Mouse (Mus musculus) left cerebral cortex, adult 9 months (tissue): ENCODE measurements at regions not wholly inside any gene's neighbourhood (a gene's known extent, or its start where the extent isn't known, plus 50 kb on each side); places are given as distances from the start of the nearest gene placed in this dataset.

Experiments used
- DNase-seq, 2 experiments: peaks; one replicate each; pipeline ENCODE4 v3.0.0; 2022; ENCODE audit warnings: low spot score in 2 of 2

DNA sequence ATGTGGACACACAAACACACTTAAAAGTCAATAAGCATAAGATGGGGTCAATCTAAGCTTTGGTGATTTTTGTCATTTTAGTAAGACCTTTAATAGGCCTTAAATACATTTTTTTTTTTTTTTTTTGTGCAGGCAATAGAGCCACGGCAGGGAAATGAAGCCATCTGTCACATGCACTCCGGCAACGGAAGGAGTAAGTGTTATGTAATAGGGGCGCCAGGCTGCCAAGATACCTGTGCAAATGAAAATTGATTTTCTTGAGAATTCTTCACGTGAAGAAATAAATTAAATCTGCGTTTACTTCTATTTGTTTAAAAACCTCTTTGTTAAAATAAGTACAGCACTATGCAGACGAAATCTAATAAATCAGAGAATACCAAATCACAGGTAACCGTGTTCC is 54.6 kb upstream of the Card11 start:
- DNase-seq: no peak

DNA sequence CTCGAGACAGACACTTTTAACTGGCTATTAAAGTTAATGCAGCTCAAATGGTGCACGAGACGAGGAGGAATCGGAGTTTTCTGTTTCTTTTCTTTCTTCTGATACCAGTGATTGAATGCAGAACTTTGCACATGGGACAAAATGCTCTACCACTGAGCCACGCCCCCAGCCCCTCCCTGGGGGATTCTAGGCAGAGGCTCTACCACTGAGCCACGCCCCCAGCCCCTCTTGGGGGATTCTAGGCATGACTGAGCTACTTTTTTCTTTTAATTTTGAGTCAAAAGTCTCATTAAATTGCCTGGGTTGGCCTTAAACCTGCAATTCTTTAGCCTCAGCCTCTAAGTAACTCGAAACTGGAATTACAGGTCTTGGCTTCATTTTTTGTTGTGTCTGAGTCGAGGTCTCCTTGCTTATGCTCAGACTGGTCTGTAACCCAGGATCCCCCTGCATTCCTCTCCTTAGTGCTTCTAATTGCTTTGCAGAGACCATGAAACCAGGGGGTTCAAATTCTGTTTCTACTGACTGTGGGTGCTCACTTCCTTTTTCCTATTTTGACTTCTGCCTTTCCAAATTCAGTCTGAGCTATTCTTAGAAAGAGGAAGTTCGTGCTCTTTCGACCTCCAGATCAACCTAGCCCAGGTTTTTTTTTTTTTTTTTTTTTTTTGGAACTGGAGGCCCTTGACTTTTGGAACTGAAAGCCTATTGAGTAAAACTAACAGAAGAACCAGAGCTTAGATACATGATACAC is 55.4 kb upstream of the Card11 start:
- DNase-seq: no peak

DNA sequence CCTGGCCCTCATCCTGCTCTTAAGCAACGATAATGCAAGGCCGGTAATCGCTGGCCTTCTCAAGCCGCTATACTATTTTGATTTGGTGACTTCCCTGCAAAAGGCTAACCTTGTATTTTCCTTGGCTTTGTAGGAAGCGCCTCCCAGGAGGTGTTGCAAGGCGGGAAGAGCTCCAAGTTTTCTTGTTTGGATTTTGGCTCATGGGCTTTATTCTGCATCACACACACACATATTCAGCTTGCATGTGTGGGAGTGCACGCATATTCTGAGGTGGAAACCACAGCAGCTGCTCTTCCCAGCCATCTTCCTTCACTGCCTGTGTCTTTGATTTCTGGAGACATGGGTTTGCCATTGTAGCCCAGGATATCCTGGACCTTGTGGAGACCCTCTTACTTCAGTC is 57.8 kb upstream of the Card11 start:
- peak; percentile 28 to 61 for DNase-seq

- DNase-seq: no peak
Observed at GRCm38 (mm10) chr5:141058863-141059262, 58.5 kb upstream of the Card11 start.

GRCm38 (mm10) chr5:141062144-141062543 is 61.8 kb upstream of the Card11 start:
- DNase-seq: no peak

DNA sequence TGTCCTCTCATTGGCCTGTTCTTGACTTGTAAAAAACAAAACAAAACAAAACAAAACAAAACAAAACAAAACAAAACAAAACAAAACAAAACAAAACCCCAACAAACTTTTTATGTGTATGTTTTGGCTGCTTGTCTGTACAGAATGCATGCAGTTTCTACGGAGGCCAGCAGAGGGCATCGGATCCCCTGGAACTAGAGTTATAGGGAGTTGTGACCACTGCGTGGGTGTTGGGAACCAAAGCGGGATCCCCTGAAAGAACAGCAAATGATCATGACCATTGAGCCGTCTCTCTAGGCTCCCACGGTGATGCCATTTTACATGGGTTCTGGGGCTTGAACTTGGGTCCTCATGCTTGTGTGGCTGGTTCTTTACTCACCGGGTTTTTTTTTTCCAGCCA is 67.2 kb upstream of the Card11 start:
- no peak for DNase-seq

DNA sequence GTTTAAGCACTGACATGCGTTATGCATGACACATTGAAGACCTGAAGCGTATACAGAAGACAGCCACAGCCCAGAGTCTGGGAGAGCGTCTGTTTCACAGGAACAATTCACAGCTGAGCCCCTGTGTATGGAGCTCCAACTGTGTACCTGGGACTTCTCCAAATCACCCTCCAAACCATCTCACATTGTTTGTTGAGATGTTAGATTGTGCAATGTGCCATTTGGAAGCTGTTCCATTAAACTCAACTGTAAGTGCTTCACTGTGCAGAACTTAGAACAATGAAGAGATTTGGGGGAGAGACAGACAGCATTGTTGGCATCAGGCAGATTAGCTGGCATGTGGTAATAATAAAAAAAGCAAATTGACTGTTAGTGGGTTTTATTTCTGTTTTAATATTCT is 74.1 kb upstream of the Card11 start:
- DNase-seq: no peak

GRCm38 (mm10) chr5:141076158-141076557 is 75.8 kb upstream of the Card11 start:
- no peak for DNase-seq

- DNase-seq: peak in 1 of 2 experiments; percentile 31
Observed at GRCm38 (mm10) chr5:141076942-141077341, 76.6 kb upstream of the Card11 start.

- DNase-seq: no peak
Observed at GRCm38 (mm10) chr5:141080896-141081295, 80.5 kb upstream of the Card11 start.

DNA sequence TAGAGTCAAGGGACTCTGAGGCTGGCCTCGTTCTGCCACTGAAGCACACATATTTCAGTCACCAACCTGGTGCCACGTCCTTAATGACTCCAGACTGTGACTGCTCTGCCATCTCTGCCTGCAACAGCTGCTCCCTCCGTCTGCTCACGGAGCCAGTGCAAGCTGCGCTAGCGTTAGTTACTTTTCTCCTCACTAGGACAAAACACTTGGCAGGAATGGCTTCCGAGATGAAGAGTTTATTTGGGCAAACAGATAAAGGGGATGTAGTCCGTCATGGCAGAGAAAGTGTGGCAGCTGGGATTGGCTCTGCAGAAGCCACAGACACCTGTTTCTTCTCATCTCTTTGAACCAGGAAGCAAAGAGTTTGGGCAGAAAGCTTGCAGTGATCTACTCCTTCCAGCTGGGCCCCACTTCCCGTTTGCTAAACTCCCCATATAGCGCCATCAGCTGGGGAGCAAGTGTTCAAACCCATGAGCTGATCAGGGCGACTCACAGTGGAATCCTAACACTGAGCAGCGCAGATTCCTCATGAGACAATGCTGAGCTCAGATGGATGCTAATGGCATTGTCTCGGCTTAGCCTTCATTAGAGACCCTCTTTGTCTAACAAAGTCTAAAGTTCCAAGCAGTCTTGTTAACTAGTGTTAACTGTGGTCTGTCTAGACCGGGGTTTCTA is 83.8 kb upstream of the Card11 start:
- DNase-seq: no peak

DNA sequence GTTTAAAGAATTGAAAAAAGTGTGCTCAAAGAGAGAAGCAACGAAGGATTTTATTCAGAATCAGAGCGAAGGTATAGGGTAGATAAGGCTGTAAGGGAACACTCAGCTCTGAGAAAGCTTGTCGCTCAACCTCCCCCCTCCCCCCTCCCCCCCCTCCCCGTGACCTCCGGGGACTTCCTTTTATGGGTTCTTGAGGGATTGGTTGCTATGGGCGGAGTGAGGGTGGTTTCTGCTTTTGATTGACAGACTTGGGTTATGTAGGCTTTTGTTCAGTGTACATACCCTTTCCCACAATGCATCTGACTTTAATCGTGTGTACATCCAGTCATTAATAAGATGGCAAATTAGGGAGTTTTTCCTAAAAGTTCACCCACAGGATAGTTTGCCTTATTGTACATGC is 84.4 kb upstream of the Card11 start:
- no peak for DNase-seq

GRCm38 (mm10) chr5:141091676-141092075 is 91.3 kb upstream of the Card11 start:
- DNase-seq: no peak

DNA sequence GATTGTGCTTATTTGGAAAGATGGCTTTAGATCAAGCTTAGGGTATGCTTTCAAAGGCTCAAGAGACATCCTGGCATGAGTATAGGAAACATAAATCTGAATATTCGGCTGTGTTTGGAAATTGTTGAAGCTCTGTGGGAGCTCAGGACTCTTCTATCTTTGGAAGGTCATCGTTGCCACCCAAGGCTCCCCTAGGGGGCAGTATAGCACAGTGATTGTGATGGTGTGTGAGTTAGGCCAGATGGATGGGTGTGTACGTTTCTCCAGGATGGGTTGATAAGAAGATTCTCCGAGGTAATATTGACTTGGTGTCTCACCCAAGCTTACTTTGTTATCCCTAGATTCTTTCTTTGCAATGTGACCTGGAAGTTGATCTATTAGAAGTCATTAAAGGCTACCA is 93.3 kb upstream of the Card11 start:
- DNase-seq: peak; percentile 14 to 75

DNA sequence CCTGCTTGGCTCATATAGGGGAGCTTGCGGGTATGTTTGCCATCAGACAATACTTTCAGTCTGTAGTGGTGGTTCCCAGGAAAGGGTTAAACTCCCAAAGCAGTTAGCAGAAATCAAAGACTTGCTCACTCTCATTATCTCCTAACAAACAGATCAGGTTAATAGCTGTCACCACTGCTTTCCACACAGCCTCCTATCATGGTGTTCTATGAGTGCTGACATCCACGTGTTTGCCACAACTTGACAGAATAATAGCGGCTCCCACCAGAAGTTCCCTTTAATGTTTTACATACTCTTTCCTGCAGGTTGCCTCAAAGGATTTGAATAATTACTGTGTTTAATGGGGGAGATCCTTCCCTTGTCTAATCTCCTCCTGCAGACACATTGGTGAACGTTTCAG is 97.5 kb upstream of the Card11 start:
- no peak for DNase-seq

- no peak for DNase-seq
Observed at GRCm38 (mm10) chr5:141111666-141112065, 111.3 kb upstream of the Card11 start.

- DNase-seq: no peak
Observed at GRCm38 (mm10) chr5:141115273-141115904, 115.0 kb upstream of the Card11 start.

DNA sequence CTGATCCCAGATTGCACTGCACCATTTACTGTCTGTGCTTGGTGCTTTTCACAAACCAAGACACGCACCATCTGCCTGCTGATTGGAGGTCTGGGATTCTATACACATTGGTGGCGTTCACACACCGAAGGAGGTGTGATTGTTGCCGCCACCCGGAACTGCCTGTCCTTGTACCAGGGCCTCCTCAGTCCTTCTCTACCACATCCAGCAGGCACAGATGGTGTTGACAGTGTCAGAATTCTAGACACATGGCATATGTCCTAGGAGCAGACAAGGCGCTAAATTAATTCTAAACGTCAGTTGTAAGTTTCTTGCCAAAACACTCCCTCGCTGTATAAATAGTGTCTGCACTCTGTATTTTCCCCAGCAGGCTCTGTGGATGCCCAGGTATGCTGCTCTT is 115.6 kb upstream of the Card11 start:
- peak; percentile 81 to 82 for DNase-seq

DNA sequence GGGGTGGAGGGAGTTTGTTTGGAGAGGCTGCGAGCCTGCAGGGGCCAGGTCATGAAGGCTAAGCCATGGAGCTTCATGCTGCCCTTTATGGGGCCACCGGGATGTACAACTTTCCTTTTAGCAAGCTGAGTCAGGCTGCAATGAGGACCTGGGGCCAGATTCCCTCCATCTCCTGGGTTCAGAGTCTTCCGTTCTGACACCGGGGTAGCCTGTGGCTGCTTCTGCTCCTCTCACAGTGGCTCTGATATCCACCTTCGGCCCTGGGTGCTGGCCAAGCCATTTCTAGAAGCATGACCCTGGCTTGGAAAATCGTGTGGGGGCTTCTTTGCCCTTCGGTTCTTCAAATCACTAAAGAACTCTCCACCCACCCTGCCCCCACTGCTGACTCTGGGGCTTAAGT is 115.4 kb upstream of the Sdk1 start:
- DNase-seq: no peak

DNA sequence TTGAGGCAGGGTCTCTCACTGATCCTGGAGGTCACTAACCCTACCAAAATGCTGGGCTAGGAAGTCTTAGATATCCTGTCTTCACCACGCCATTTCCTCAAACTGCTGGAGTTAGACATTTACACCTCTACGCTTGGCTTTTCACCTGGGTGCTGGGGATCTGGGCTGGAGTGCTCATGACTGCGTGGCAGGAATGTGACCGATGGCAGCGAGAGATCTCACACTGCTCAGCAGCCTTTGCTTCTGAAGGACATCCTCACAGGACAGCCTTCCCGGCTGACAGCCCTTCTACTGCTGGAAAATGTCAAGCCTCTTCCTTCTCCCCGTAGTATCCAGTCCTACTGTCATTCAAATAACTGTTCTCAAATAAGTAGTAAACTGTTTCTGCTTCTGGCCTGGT is 114.8 kb upstream of the Sdk1 start:
- DNase-seq: no peak

- no peak for DNase-seq
Observed at GRCm38 (mm10) chr5:141131036-141131435, 110.3 kb upstream of the Sdk1 start.

DNA sequence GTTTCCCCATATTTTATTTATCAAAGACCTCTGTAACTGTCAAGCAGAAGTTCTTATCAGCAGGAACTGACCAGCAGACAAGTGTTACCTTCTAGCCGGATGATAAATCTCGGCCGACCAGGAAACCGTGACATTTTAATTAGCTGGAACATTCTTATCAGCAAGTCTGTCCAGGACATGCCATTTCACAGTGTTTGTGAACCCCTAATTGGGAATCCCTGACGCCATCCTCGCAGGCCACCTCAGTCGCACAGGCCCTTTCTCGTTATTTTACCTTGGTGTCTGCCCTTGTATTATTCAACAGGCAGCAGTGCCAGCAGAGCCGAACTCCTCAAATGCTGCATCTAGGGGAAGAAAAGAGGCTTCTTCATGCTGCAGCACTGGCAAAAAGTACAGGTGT is 109.4 kb upstream of the Sdk1 start:
- no peak for DNase-seq

GRCm38 (mm10) chr5:141136239-141136638 is 105.1 kb upstream of the Sdk1 start:
- DNase-seq: no peak
